Mouse (Mus musculus): ENCODE data around the gene Map3k13.

- TF ChIP-seq CTCF (IDR thresholded peaks at IDR 0.05; ENCODE audit: low read depth) = no peak
- TF ChIP-seq EP300 (IDR thresholded peaks at IDR 0.05; ENCODE audit: low read depth) = no peak
Observed at GRCm38 (mm10) chr16:21827581-21827980, 33.4 kb downstream of the Map3k13 start.

All from liver, embryonic 14.5 days (tissue).